Mouse (Mus musculus): ENCODE results near the gene Pde10a.

GRCm38 (mm10) chr17:8724464-8724974 is 199.3 kb downstream of the Pde10a start:
- TF ChIP-seq CTCF (IDR thresholded peaks at IDR 0.05; ENCODE audit: low read depth) (no peak), EP300 (IDR thresholded peaks at IDR 0.05; ENCODE audit: low read depth) (no peak)

All from heart, postnatal 0 days (tissue).